Mouse (Mus musculus) CD8-positive naive resting alpha-beta T cell, adult 57 days (primary cell): ENCODE measurements around the gene Zfp688. TPM values are rescaled to one million over a fixed set of nuclear protein-coding genes. Genes with fewer than 3 reads are reported as not detected.

Source experiments
- total RNA-seq: library from RNA; stranded (reverse); gene quantifications from one replicate; pipeline ENCODE4 v1.2.4, GENCODE M21; 2023

The Zfp688 gene
- total RNA-seq = 16.1 TPM

DNA sequence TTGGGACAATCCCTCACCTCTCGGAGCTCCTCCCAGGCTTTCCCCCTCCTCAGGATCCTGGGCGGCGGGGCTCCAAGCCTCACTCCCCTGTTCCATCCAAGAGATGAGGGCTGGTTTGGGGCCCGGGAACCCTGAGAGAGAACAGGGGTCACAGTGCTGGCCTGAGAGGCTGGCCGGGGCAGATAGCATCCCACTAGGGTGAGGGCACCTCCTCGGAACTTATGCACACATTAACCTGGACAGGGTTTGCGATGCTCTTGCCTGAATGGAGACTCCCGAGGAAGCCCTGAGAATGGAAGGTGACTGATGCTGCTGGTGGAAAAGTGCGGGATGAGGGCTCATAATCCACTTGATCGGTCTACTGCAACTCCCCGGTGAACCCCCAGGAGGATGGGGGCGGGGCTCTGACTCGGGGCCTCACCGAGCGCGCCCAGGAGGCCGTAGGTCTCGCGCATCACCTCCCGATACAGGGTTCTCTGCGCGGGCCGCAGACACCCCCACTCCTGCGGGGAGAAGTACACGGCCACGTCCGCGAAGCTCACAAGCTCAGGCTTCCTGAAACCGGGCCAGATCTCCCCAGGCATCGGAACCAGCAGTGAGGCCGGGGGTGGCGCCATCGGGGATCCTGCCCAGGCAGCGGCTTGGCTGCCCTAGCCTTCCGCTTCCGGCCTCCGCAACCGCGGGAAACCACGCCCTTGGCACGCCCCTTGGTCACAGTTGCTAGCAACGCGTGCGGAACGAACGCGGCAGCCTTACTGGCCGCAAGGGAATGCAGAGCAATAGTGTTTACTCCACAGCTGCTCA is at the start of gene Zfp688:
Gene Zfp688 (minus strand): TSS at position 681 of the 804 bp plus-strand sequence.

DNA sequence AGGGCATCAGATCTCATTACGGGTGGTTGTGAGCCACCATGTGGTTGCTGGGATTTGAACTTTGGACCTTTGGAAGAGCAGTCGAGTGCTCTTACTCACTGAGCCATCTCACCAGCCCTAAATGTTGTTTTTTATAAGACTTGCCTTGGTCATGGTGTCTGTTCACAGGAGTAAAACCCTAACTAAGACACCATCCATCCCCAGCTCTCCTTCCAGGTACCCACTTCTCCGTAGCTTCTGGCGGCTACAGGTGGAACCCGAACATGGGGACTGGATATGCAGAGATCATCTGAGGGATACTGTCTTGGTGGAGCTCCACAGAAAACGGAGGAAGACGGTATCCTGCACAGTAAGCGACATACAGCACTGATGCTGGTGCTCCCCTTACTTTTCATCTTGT is 37.4 kb upstream of the Zfp688 start, which contains the start of gene Prr14:
Gene Prr14 (plus strand): TSS at position 301 of the 400 bp plus-strand sequence.

DNA sequence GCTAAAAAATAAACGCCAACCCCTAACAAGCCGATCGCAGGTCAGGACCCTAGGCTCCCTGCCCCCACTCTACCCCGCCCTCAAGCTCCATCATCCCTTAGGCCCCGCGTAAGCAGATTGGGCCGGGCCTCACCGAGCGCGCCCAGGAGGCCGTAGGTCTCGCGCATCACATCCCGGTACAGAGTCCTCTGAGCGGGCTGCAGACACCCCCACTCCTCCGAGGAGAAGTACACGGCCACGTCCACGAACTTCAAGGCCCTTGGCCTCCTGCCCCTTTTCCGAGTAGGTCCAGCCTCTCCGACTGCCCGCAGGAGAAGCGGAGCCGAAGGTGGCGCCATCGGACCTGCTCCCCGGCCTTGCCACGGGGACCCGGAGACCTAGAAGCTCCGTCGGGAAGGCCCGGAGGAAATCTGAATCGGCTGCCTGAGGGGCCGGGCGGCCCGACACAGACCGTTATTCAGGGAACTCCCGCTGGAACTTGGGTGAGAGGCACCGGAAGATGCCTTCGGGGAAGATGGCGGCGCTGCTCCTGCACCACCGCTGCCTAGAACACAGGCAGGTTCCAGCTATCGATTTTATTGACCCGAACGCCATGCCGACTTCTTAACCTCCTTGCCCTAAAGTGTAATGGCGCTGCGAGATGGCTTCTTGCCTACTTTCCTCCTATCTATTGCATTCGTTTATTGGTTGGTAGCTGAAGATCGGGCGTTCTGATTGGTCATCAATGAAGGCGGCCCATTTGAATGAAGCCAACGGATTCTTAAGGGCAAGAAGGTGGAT is 26.8 kb upstream of the Zfp688 start, which contains the start of gene Zfp689:
Gene Zfp689 (minus strand): TSS at position 638 of the 780 bp plus-strand sequence.

DNA sequence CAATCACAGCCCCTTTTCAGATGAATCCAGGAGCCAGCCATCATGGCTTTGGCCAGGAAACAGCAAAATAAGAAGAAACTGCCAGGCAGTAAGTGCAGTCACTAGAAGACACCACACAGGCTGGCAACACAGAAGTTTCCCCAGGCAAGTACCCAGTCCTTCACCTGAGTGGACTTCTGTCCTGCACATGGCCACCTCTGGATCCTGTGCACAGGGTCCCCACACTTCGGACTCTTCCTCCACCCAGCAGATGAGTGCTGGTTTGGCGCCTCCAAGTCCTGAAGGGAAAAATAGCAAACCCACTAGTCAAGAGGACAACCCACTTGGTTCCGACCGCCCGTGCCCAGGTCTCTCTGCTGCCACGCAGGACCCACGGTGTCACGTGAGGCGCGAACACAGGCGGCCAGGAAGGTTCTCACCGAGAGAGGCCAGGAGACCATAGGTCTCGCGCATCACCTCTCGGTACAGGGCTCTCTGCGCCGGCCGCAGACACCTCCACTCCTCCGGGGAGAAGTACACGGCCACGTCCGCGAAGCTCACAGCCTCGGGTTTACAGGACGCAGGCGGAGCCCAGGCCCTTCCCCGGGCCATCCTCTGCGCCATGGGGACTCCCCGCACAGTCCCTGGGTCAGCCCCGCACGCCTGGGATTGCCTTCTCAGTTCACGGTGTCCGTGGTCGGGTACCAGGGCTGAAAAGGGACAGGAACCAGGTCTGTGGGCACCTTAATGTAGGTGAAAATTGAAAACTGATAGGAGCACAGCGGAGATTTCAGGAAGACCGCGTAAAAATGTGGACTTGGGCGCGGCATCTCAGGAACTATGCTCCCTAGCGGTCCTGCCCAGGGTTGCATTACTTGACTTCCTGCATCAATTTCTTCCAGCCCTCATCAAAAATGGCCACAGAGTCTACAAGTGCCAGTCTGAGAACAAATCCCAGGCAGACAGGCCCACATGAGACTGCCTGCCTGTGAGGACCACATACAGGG is 15.6 kb downstream of the Zfp688 start, which contains the start of gene Zfp764:
Gene Zfp764 (minus strand): TSS at position 821 of the 986 bp plus-strand sequence.

DNA sequence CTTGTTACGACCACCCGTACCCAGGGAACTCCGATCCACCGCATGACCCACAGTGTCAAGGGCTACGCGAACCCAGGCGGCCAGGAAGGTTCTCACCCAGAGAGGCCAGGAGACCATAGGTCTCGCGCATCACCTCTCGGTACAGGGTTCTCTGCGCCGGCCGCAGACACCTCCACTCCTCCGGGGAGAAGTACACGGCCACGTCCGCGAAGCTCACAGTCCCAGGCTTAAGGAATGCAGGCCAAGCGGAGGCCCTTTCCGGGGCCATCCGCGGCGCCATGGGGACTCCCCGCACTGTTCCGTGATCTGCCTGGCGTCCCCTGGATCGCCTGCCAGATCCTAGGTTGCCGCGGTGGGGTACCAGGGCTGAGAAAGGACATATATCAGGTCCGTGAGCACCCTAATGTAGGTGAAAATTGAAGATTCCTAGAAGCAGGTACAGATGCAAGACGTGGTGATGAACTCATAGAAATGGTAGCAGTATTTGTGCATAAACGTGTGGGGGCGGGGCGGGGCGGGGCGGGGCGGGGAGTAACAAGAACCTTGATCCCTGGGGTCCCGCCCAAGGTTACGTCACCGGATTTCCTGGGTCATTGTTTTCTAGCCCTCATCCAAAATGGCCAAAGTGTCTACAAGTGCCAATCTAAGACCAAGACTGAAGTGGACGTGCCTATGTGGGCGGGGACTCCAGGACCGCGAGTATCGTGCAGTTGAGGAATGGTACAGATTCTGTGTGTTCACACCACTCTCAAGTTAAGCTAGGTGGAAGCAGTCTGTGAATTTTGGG is 28.5 kb downstream of the Zfp688 start, which contains the start of gene E430018J23Rik:
Gene E430018J23Rik (minus strand): TSS at position 473 of the 787 bp plus-strand sequence.

DNA sequence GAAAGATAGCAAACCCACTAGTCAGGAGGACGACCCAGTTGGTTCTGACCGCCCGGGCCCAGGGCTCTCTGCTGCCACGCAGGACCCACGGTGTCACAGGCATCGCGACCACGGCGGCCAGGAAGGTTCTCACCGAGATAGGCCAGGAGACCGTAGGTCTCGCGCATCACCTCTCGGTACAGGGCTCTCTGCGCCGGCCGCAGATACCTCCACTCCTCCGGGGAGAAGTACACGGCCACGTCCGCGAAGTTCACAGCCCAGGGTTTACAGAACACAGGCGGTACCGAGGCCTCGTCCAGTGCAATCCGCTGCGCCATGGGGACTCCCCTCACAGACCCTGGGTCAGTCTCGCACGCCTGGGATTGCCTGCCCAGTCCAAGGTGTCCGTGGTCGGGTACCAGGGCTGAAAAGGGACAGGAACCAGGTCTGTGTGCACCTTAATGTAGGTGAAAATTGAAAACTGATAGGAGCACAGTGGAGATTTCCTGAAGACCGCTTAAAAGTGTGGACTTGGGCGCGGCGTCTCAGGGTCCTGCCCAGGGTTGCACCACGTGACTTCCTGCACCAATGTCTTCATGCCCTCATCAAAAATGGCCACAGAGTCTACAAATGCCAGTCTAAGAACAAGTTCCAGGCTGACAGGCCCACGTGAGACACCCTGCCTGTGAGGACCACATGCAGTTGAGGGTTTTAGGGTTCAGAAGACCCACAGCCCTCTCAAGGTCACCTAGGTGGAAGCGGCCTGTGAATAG is 35.1 kb downstream of the Zfp688 start, which contains the start of gene 9130019O22Rik:
Gene 9130019O22Rik (minus strand): TSS at position 526 of the 752 bp plus-strand sequence.

DNA sequence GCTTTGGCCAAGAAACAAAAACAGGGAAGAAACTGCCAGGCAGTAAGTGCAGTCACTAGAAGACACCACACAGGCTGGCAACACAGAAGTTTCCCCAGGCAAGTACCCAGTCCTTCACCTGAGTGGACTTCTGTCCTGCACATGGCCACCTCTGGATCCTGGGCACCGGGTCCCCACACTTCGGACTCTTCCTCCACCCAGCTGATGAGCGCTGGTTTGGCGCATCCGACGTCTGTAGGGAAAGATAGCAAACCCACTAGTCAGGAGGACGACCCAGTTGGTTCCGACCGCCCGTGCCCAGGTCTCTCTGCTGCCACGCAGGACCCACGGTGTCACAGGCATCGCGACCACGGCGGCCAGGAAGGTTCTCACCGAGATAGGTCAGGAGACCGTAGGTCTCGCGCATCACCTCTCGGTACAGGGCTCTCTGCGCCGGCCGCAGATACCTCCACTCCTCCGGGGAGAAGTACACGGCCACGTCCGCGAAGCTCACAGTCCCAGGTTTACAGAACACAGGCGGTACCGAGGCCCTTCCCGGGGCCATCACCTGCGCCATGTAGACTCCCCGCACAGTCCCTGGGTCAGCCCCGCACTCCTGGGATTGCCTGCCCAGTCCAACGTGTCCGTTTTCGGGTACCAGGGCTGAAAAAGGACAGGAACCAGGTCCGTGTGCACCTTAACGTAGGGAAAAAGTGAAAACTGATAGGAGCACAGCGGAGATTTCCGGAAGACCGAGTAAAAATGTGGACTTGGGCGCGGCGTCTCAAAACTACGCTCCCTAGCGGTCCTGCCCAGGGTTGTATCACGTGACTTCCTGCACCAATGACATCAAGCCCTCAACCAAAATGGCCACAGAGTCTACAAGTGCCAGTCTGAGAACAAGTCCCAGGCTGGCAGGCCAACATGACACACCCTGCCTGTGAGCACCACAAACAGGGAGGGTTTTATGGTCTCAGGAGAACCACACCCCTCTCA is 46.3 kb downstream of the Zfp688 start, which contains the start of gene Zfp747:
Gene Zfp747 (minus strand): TSS at position 780 of the 975 bp plus-strand sequence.

Other genes with a start within 250 kb of the Zfp688 start
- gene Cd2bp2, start 226.0 kb downstream of the Zfp688 start, total RNA-seq = 70.5 TPM
- gene Tbc1d10b, start 213.6 kb downstream of the Zfp688 start, total RNA-seq = 51.7 TPM
- gene Mylpf, start 213.2 kb downstream of the Zfp688 start, total RNA-seq = 24.1 TPM
- gene Zfp553, start 189.0 kb downstream of the Zfp688 start, total RNA-seq = 9.8 TPM
- 581 TPM for gene Sept1, start 188.9 kb downstream of the Zfp688 start, total RNA-seq
- 15.3 TPM for gene Zfp771, start 177.8 kb downstream of the Zfp688 start, total RNA-seq
- gene Dctpp1, start 161.4 kb downstream of the Zfp688 start, total RNA-seq = 20.0 TPM
- 27.3 TPM for gene Sephs2, start 148.0 kb downstream of the Zfp688 start, total RNA-seq
- gene Itgal, start 125.8 kb downstream of the Zfp688 start, total RNA-seq = 187 TPM
- gene Zfp768, start 76.5 kb downstream of the Zfp688 start, total RNA-seq = not detected
- gene Zfp747, start 46.0 kb downstream of the Zfp688 start, total RNA-seq = 21.9 TPM
- gene 9130019O22Rik, start 34.9 kb downstream of the Zfp688 start, total RNA-seq = 3.9 TPM
- gene E430018J23Rik, start 28.4 kb downstream of the Zfp688 start, total RNA-seq = 9.9 TPM
- 10.4 TPM for gene Zfp764, start 15.2 kb downstream of the Zfp688 start, total RNA-seq
- gene Zfp689, start 27.1 kb upstream of the Zfp688 start, total RNA-seq = 6.5 TPM
- gene Prr14, start 37.5 kb upstream of the Zfp688 start, total RNA-seq = 102 TPM
- 191 TPM for gene Fbrs, start 57.1 kb upstream of the Zfp688 start, total RNA-seq
- gene Srcap, start 89.9 kb upstream of the Zfp688 start, total RNA-seq = 197 TPM
- 42.5 TPM for gene Gm42715, start 97.5 kb upstream of the Zfp688 start, total RNA-seq
- gene Tmem265, start 139.3 kb upstream of the Zfp688 start, total RNA-seq = 4.4 TPM
- gene Phkg2, start 151.3 kb upstream of the Zfp688 start, total RNA-seq = 149 TPM
- not detected for gene Ccdc189, start 166.5 kb upstream of the Zfp688 start, total RNA-seq
- gene Rnf40, start 166.7 kb upstream of the Zfp688 start, total RNA-seq = 117 TPM
- 1.9 TPM for gene Zfp629, start 193.7 kb upstream of the Zfp688 start, total RNA-seq